Mouse (Mus musculus): ENCODE data around the gene Slc35c2. TPM values are rescaled to one million over a fixed set of nuclear protein-coding genes. Genes with fewer than 3 reads are reported as not detected.
A peak's percentile ranks its signal among the peaks of the same experiment; 100 is the strongest.

Slc35c2 gene
- polyA plus RNA-seq, 1 experiment from 2014 or later, result 49.7 TPM

GRCm38 (mm10) chr2:165316837-165317473 is 29.3 kb upstream of the Slc35c2 start:
- Histone ChIP-seq H3K9ac (ENCODE audit: low read length) (peak overlapping the region; percentile 56), H3K27ac (ENCODE audit: low read depth, low read length) (peak overlapping the region; percentile 92), H3K4me3 (ENCODE audit: low read depth, low read length) (peak overlapping the region; percentile 1; the same call in 1 of the 2 replicates), H3K27me3 (ENCODE audit: control insufficient read depth, insufficient read depth, low read length) (peaks cover 13% of the 10 kb centered on the region), H3K4me1 (ENCODE audit: control insufficient read depth, insufficient read depth, low read length) (peaks cover 53% of the 10 kb centered on the region), H3K9me3 (ENCODE audit: control insufficient read depth, low read length) (no peaks in the 10 kb centered on the region), H3K4me2 (peak overlapping the region; percentile 30), H3K36me3 (ENCODE audit: control insufficient read depth, insufficient read depth, low read length) (peaks cover 9% of the 10 kb centered on the region)
- DNase-seq (ENCODE audit: low spot score, missing footprints) (peak; percentile 97), ATAC-seq (ENCODE audit: low FRiP score) (peak; percentile 94)
- under 1% methylated on average over 9 of the region's 9 CpGs for WGBS

GRCm38 (mm10) chr2:165316204-165316603 is 28.5 kb upstream of the Slc35c2 start:
- peak overlapping the region; percentile 26 for H3K4me2 ChIP-seq
- peak overlapping the region; percentile 56 for H3K9ac ChIP-seq (ENCODE audit: low read length)
- H3K36me3 ChIP-seq (ENCODE audit: control insufficient read depth, insufficient read depth, low read length), result peaks cover 9% of the 10 kb centered on the region
- peak overlapping the region; percentile 92 for H3K27ac ChIP-seq (ENCODE audit: low read depth, low read length)
- peaks cover 51% of the 10 kb centered on the region for H3K4me1 ChIP-seq (ENCODE audit: control insufficient read depth, insufficient read depth, low read length)
- H3K27me3 ChIP-seq (ENCODE audit: control insufficient read depth, insufficient read depth, low read length), result peaks cover 13% of the 10 kb centered on the region
- 31% methylated on average over 10 of the region's 10 CpGs for WGBS
- ATAC-seq (ENCODE audit: low FRiP score) (no peak), DNase-seq (ENCODE audit: low spot score, missing footprints) (peak; percentile 87)
- no peaks in the 10 kb centered on the region for H3K9me3 ChIP-seq (ENCODE audit: control insufficient read depth, low read length)
- no peak overlapping the region for H3K4me3 ChIP-seq (ENCODE audit: low read depth, low read length)

- H3K4me3 ChIP-seq (ENCODE audit: low read depth, low read length), result no peak overlapping the region
- peaks cover 9% of the 10 kb centered on the region for H3K36me3 ChIP-seq (ENCODE audit: control insufficient read depth, insufficient read depth, low read length)
- H3K27me3 ChIP-seq (ENCODE audit: control insufficient read depth, insufficient read depth, low read length), result peaks cover 15% of the 10 kb centered on the region
- DNase-seq (ENCODE audit: low spot score, missing footprints) (no peak), ATAC-seq (ENCODE audit: low FRiP score) (no peak)
- H3K9me3 ChIP-seq (ENCODE audit: control insufficient read depth, low read length), result no peaks in the 10 kb centered on the region
- H3K27ac ChIP-seq (ENCODE audit: low read depth, low read length), result no peak overlapping the region
- WGBS, result 71% methylated on average over 8 of the region's 8 CpGs
- peaks cover 58% of the 10 kb centered on the region for H3K4me1 ChIP-seq (ENCODE audit: control insufficient read depth, insufficient read depth, low read length)
- no peak overlapping the region for H3K4me2 ChIP-seq
- H3K9ac ChIP-seq (ENCODE audit: low read length), result no peak overlapping the region; the same call in 1 of the 2 replicates
Observed at GRCm38 (mm10) chr2:165314197-165314596, 26.5 kb upstream of the Slc35c2 start.

- Histone ChIP-seq H3K36me3 (ENCODE audit: control insufficient read depth, insufficient read depth, low read length) (peaks cover 9% of the 10 kb centered on the region), H3K4me2 (no peak overlapping the region), H3K4me3 (ENCODE audit: low read depth, low read length) (no peak overlapping the region), H3K27ac (ENCODE audit: low read depth, low read length) (no peak overlapping the region), H3K27me3 (ENCODE audit: control insufficient read depth, insufficient read depth, low read length) (peaks cover 15% of the 10 kb centered on the region), H3K4me1 (ENCODE audit: control insufficient read depth, insufficient read depth, low read length) (peaks cover 44% of the 10 kb centered on the region), H3K9me3 (ENCODE audit: control insufficient read depth, low read length) (no peaks in the 10 kb centered on the region), H3K9ac (ENCODE audit: low read length) (no peak overlapping the region)
- ATAC-seq (ENCODE audit: low FRiP score) (no peak), DNase-seq (ENCODE audit: low spot score, missing footprints) (no peak)
- WGBS, result 64% methylated on average over 7 of the region's 7 CpGs
Observed at GRCm38 (mm10) chr2:165312381-165312780, 24.7 kb upstream of the Slc35c2 start.

- Histone ChIP-seq H3K27ac (ENCODE audit: low read depth, low read length) (no peak overlapping the region), H3K9me3 (ENCODE audit: control insufficient read depth, low read length) (no peaks in the 10 kb centered on the region), H3K4me2 (no peak overlapping the region), H3K9ac (ENCODE audit: low read length) (no peak overlapping the region), H3K4me3 (ENCODE audit: low read depth, low read length) (no peak overlapping the region), H3K4me1 (ENCODE audit: control insufficient read depth, insufficient read depth, low read length) (peaks cover 38% of the 10 kb centered on the region), H3K27me3 (ENCODE audit: control insufficient read depth, insufficient read depth, low read length) (peaks cover 15% of the 10 kb centered on the region), H3K36me3 (ENCODE audit: control insufficient read depth, insufficient read depth, low read length) (peaks cover 9% of the 10 kb centered on the region)
- no peak for DNase-seq (ENCODE audit: low spot score, missing footprints)
- WGBS, result 74% methylated on average over 12 of the region's 12 CpGs
- no peak for ATAC-seq (ENCODE audit: low FRiP score)
Observed at GRCm38 (mm10) chr2:165311577-165311976, 23.9 kb upstream of the Slc35c2 start.

GRCm38 (mm10) chr2:165310818-165311425 is 23.3 kb upstream of the Slc35c2 start:
- H3K9ac ChIP-seq (ENCODE audit: low read length), result no peak overlapping the region

GRCm38 (mm10) chr2:165307801-165308200 is 20.1 kb upstream of the Slc35c2 start:
- H3K4me2 ChIP-seq, result no peak overlapping the region
- H3K36me3 ChIP-seq (ENCODE audit: control insufficient read depth, insufficient read depth, low read length), result peaks cover 13% of the 10 kb centered on the region; the same call in 1 of the 2 replicates
- H3K4me3 ChIP-seq (ENCODE audit: low read depth, low read length), result no peak overlapping the region

More at GRCm38 (mm10) chr2:165310818-165311425, 23.3 kb upstream of the Slc35c2 start:
- no peak overlapping the region for H3K27ac ChIP-seq (ENCODE audit: low read depth, low read length)
- no peaks in the 10 kb centered on the region for H3K9me3 ChIP-seq (ENCODE audit: control insufficient read depth, low read length)
- DNase-seq (ENCODE audit: low spot score, missing footprints) (no peak), ATAC-seq (ENCODE audit: low FRiP score) (0 out of 2 replicates have a peak, but pooled peaks have one; percentile 15)
- peaks cover 15% of the 10 kb centered on the region for H3K27me3 ChIP-seq (ENCODE audit: control insufficient read depth, insufficient read depth, low read length)
- peaks cover 9% of the 10 kb centered on the region for H3K36me3 ChIP-seq (ENCODE audit: control insufficient read depth, insufficient read depth, low read length)
- peaks cover 31% of the 10 kb centered on the region for H3K4me1 ChIP-seq (ENCODE audit: control insufficient read depth, insufficient read depth, low read length)
- WGBS, result 34% methylated on average over 13 of the region's 13 CpGs
- H3K4me3 ChIP-seq (ENCODE audit: low read depth, low read length), result no peak overlapping the region
- no peak overlapping the region for H3K4me2 ChIP-seq

GRCm38 (mm10) chr2:165305438-165305837 is 17.8 kb upstream of the Slc35c2 start:
- no peaks in the 10 kb centered on the region for H3K9me3 ChIP-seq (ENCODE audit: control insufficient read depth, low read length)
- H3K36me3 ChIP-seq (ENCODE audit: control insufficient read depth, insufficient read depth, low read length), result peaks cover 13% of the 10 kb centered on the region; the same call in 1 of the 2 replicates
- H3K4me1 ChIP-seq (ENCODE audit: control insufficient read depth, insufficient read depth, low read length), result peaks cover 4% of the 10 kb centered on the region
- WGBS, result 91% methylated on average over 8 of the region's 8 CpGs
- H3K4me3 ChIP-seq (ENCODE audit: low read depth, low read length), result no peak overlapping the region
- DNase-seq (ENCODE audit: low spot score, missing footprints), result no peak
- no peak overlapping the region for H3K4me2 ChIP-seq
- H3K27me3 ChIP-seq (ENCODE audit: control insufficient read depth, insufficient read depth, low read length), result peaks cover 2% of the 10 kb centered on the region; the same call in 1 of the 2 replicates
- H3K9ac ChIP-seq (ENCODE audit: low read length), result no peak overlapping the region
- no peak for ATAC-seq (ENCODE audit: low FRiP score)
- H3K27ac ChIP-seq (ENCODE audit: low read depth, low read length), result no peak overlapping the region

More at GRCm38 (mm10) chr2:165307801-165308200, 20.1 kb upstream of the Slc35c2 start:
- H3K4me1 ChIP-seq (ENCODE audit: control insufficient read depth, insufficient read depth, low read length), result peaks cover 15% of the 10 kb centered on the region
- no peak overlapping the region for H3K27ac ChIP-seq (ENCODE audit: low read depth, low read length)
- H3K27me3 ChIP-seq (ENCODE audit: control insufficient read depth, insufficient read depth, low read length), result peaks cover 7% of the 10 kb centered on the region
- DNase-seq (ENCODE audit: low spot score, missing footprints), result no peak
- no peak overlapping the region for H3K9ac ChIP-seq (ENCODE audit: low read length)
- no peak for ATAC-seq (ENCODE audit: low FRiP score)
- 92% methylated on average over 6 of the region's 6 CpGs for WGBS
- H3K9me3 ChIP-seq (ENCODE audit: control insufficient read depth, low read length), result no peaks in the 10 kb centered on the region

GRCm38 (mm10) chr2:165304819-165305218 is 17.1 kb upstream of the Slc35c2 start:
- no peaks in the 10 kb centered on the region for H3K4me1 ChIP-seq (ENCODE audit: control insufficient read depth, insufficient read depth, low read length)
- 85% methylated on average over 19 of the region's 19 CpGs for WGBS
- H3K27me3 ChIP-seq (ENCODE audit: control insufficient read depth, insufficient read depth, low read length), result no peaks in the 10 kb centered on the region
- no peak for ATAC-seq (ENCODE audit: low FRiP score)
- no peaks in the 10 kb centered on the region for H3K9me3 ChIP-seq (ENCODE audit: control insufficient read depth, low read length)
- no peak overlapping the region for H3K4me3 ChIP-seq (ENCODE audit: low read depth, low read length)
- no peak overlapping the region for H3K27ac ChIP-seq (ENCODE audit: low read depth, low read length)
- H3K4me2 ChIP-seq, result no peak overlapping the region
- H3K9ac ChIP-seq (ENCODE audit: low read length), result no peak overlapping the region
- no peak for DNase-seq (ENCODE audit: low spot score, missing footprints)
- peaks cover 13% of the 10 kb centered on the region; the same call in 1 of the 2 replicates for H3K36me3 ChIP-seq (ENCODE audit: control insufficient read depth, insufficient read depth, low read length)
